Mouse (Mus musculus) liver, embryonic 16.5 days (tissue): ENCODE measurements around the gene Wiz. TPM values are rescaled to one million over a fixed set of nuclear protein-coding genes. Genes with fewer than 3 reads are reported as not detected.
A peak's percentile ranks its signal among the peaks of the same experiment; 100 is the strongest.

Experiments used
- ATAC-seq: fragments of 200-750 bp; cut with Nextera tagmentation; 2 replicates; pipeline ENCODE4 v1.8.0; 2017; ENCODE audit warnings: low read depth, mild to moderate bottlenecking, moderate number of reproducible peaks, moderate library complexity
- H3K27ac ChIP-seq: fragments of 300-500 bp; sonication (generic); 2 replicates; pipeline ENCODE4 v1.5.1; 2014; ENCODE audit warnings: mild to moderate bottlenecking, low read length
- H3K27me3 ChIP-seq: fragments of 300-500 bp; sonication (generic); 2 replicates; pipeline ENCODE4 v1.6.1; 2014; ENCODE audit warnings: low read depth, low read length, mixed read lengths; ENCODE audit not compliant: control insufficient read depth, insufficient read depth
- H3K36me3 ChIP-seq: fragments of 300-500 bp; sonication (generic); 2 replicates; pipeline ENCODE4 v1.6.1; 2014; ENCODE audit warnings: mild to moderate bottlenecking; ENCODE audit not compliant: control insufficient read depth, insufficient read depth
- H3K4me1 ChIP-seq: fragments of 300-500 bp; sonication (generic); 2 replicates; pipeline ENCODE4 v1.6.1; 2014; ENCODE audit warnings: low read depth, low read length, mixed read lengths; ENCODE audit not compliant: control insufficient read depth
- H3K4me2 ChIP-seq: fragments of 300-500 bp; sonication (generic); 2 replicates; pipeline ENCODE4 v1.6.1; 2014; ENCODE audit warnings: low read depth, low read length, mixed read lengths
- H3K4me3 ChIP-seq: fragments of 300-500 bp; sonication (generic); 2 replicates; pipeline ENCODE4 v1.5.1; 2014; ENCODE audit warnings: low read depth, mild to moderate bottlenecking, low read length
- H3K9ac ChIP-seq: fragments of 300-500 bp; sonication (generic); 2 replicates; pipeline ENCODE4 v1.6.1; 2014; ENCODE audit warnings: low read depth, low read length
- H3K9me3 ChIP-seq: fragments of 300-500 bp; sonication (generic); replicated peaks from 2 replicates; pipeline ENCODE4 v1.6.1; 2016; ENCODE audit warnings: low read length; ENCODE audit not compliant: control insufficient read depth
- WGBS: fragments of 180-500 bp; shearing (Covaris S2); extraction: QIAGEN DNeasy Blood & Tissue Kit; methylation state at CpG from one replicate; pipeline ENCODE4 v1.1.7; 2014; ENCODE audit not compliant: insufficient replicate concordance; 5-methylcytosine and 5-hydroxymethylcytosine counted together
- polyA plus RNA-seq: library from polyadenylated mRNA; unstranded; fragments of >200 nt; fragmentation: Nextera tagmentation; extraction: Ambion mirVana; gene quantifications from 2 replicates; pipeline ENCODE4 v1.2.1, GENCODE M21; 2015

Wiz gene
- polyA plus RNA-seq, 1 experiment from 2014 or later: 5.8 TPM

- WGBS: 92% methylated on average over 14 of the region's 14 CpGs
- no peak overlapping the region for H3K9ac ChIP-seq
- H3K27me3 ChIP-seq: no peaks in the 10 kb centered on the region
- no peak overlapping the region for H3K4me3 ChIP-seq
- no peak overlapping the region for H3K27ac ChIP-seq
- no peaks in the 10 kb centered on the region; the same call in 1 of the 2 replicates for H3K4me1 ChIP-seq
- no peak for ATAC-seq
- no peaks in the 10 kb centered on the region for H3K36me3 ChIP-seq
- H3K4me2 ChIP-seq: no peak overlapping the region
- no peaks in the 10 kb centered on the region for H3K9me3 ChIP-seq
Observed at GRCm38 (mm10) chr17:32416771-32417170, 27.5 kb upstream of the Wiz start.

- no peak overlapping the region for H3K27ac ChIP-seq
- H3K4me2 ChIP-seq: no peak overlapping the region
- WGBS: 67% methylated on average over 24 of the region's 24 CpGs
- peak; percentile 32; the same call in 1 of the 2 replicates for ATAC-seq
- no peak overlapping the region for H3K4me3 ChIP-seq
- H3K27me3 ChIP-seq: no peaks in the 10 kb centered on the region
- H3K9me3 ChIP-seq: no peaks in the 10 kb centered on the region
- no peaks in the 10 kb centered on the region for H3K36me3 ChIP-seq
- H3K9ac ChIP-seq: no peak overlapping the region
- H3K4me1 ChIP-seq: no peaks in the 10 kb centered on the region
Observed at GRCm38 (mm10) chr17:32415417-32416020, 26.3 kb upstream of the Wiz start.

GRCm38 (mm10) chr17:32411898-32412297, 22.7 kb upstream of the Wiz start:
- no peak overlapping the region for H3K9ac ChIP-seq
- no peaks in the 10 kb centered on the region for H3K36me3 ChIP-seq
- ATAC-seq: no peak
- WGBS: 67% methylated on average over 6 of the region's 6 CpGs
- no peak overlapping the region for H3K4me3 ChIP-seq
- no peaks in the 10 kb centered on the region for H3K9me3 ChIP-seq
- no peaks in the 10 kb centered on the region for H3K4me1 ChIP-seq
- no peak overlapping the region for H3K27ac ChIP-seq
- no peak overlapping the region for H3K4me2 ChIP-seq
- H3K27me3 ChIP-seq: no peaks in the 10 kb centered on the region

- Histone ChIP-seq H3K27ac (peak within 1 kb of the TSS; percentile 41; the same call in 1 of the 2 replicates), H3K9me3 (no peaks in the 10 kb centered on the region), H3K4me2 (peak within 1 kb of the TSS; percentile 52), H3K27me3 (no peaks in the 10 kb centered on the region), H3K9ac (peak within 1 kb of the TSS; percentile 48), H3K4me3 (peak within 1 kb of the TSS; percentile 50), H3K4me1 (no peaks in the 10 kb centered on the region; the same call in none of the 2 replicates), H3K36me3 (no peaks in the 10 kb centered on the region)
- 14% methylated on average over 7 of the region's 8 CpGs for WGBS
- ATAC-seq: no peak
Observed at GRCm38 (mm10) chr17:32403417-32403816, 14.2 kb upstream of the Wiz start, which contains the start of gene Rasal3. Gene Rasal3 (minus strand): TSS chr17:32403583.

GRCm38 (mm10) chr17:32402779-32403157, 13.5 kb upstream of the Wiz start:
- peak overlapping the region; percentile 41; the same call in 1 of the 2 replicates for H3K27ac ChIP-seq
- peak overlapping the region; percentile 50 for H3K4me3 ChIP-seq
- H3K27me3 ChIP-seq: no peaks in the 10 kb centered on the region
- ATAC-seq: peak; percentile 67
- H3K36me3 ChIP-seq: no peaks in the 10 kb centered on the region
- H3K4me1 ChIP-seq: no peaks in the 10 kb centered on the region; the same call in none of the 2 replicates
- H3K4me2 ChIP-seq: peak overlapping the region; percentile 52
- peak overlapping the region; percentile 48 for H3K9ac ChIP-seq
- no peaks in the 10 kb centered on the region for H3K9me3 ChIP-seq
- 17% methylated on average over 11 of the region's 11 CpGs for WGBS

- ATAC-seq: no peak
- Histone ChIP-seq H3K4me3 (peak overlapping the region; percentile 50), H3K27me3 (no peaks in the 10 kb centered on the region; the same call in 1 of the 2 replicates), H3K36me3 (no peaks in the 10 kb centered on the region), H3K4me2 (peak overlapping the region; percentile 52), H3K9me3 (no peaks in the 10 kb centered on the region), H3K4me1 (no peaks in the 10 kb centered on the region; the same call in none of the 2 replicates), H3K27ac (0 out of 2 replicates have a peak overlapping the region, but pooled peaks have one; percentile 4), H3K9ac (peak overlapping the region; percentile 48; the same call in 1 of the 2 replicates)
- WGBS: 16% methylated on average over 9 of the region's 9 CpGs
Observed at GRCm38 (mm10) chr17:32402011-32402778, 13.0 kb upstream of the Wiz start.

- WGBS: 66% methylated on average over 37 of the region's 37 CpGs
- H3K36me3 ChIP-seq: no peaks in the 10 kb centered on the region
- H3K27ac ChIP-seq: no peak overlapping the region
- no peak overlapping the region; the same call in 1 of the 2 replicates for H3K4me3 ChIP-seq
- H3K9ac ChIP-seq: no peak overlapping the region
- peak overlapping the region; percentile 0; the same call in 1 of the 2 replicates for H3K4me2 ChIP-seq
- no peaks in the 10 kb centered on the region for H3K9me3 ChIP-seq
- peaks cover 10% of the 10 kb centered on the region for H3K27me3 ChIP-seq
- no peak for ATAC-seq
- H3K4me1 ChIP-seq: peaks cover 6% of the 10 kb centered on the region
Observed at GRCm38 (mm10) chr17:32396266-32396665, 7.0 kb upstream of the Wiz start.

GRCm38 (mm10) chr17:32393944-32394343, 4.7 kb upstream of the Wiz start:
- Histone ChIP-seq H3K36me3 (no peaks in the 10 kb centered on the region), H3K4me3 (no peak overlapping the region), H3K9me3 (no peaks in the 10 kb centered on the region), H3K4me2 (no peak overlapping the region), H3K27ac (no peak overlapping the region), H3K4me1 (peaks cover 10% of the 10 kb centered on the region), H3K9ac (no peak overlapping the region), H3K27me3 (peaks cover 10% of the 10 kb centered on the region)
- WGBS: 68% methylated on average over 10 of the region's 10 CpGs
- no peak for ATAC-seq
